In the genomic region with DNA sequence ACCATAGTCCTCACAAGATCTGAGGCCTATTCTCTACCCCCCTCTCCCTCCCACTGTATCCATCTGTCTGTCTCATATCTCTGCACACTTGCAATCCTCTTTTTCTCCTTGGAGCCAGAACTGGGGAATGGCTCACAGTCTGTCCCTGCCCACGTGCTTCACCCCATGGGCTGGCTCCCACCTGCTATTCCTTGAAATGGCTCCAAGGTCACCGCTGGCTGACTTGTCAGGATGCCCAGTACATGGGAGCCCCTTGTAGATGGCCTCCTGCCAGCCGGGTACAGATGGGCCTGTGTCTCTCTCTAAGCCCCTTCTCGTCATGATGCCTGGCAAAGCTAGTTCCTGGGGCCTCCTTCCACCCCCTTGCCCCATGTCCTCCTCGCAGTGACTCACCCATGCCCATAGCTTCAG, we compare ENCODE assay signal across 12 mouse cellular contexts.
DNase-seq lines count a peak whose midpoint lies in the region; ATAC-seq lines count a peak whose summit lies in the region.
"Had no signal": no experiment of that assay in that cellular context is flagged by ENCODE, and none has a peak within 500 bp of the region (broad histone marks: within the 10 kb centered on the region; RNA-seq: fewer than 3 reads in every experiment).

No protein-coding gene starts in this region.

- peak; percentile 68 for ATAC-seq in frontal cortex, adult (ENCODE audit: low TSS enrichment)
- peak; percentile 54; the same call in 1 of the 2 replicates for ATAC-seq in cerebellum, adult (ENCODE audit: insufficient number of reproducible peaks, low FRiP score, low TSS enrichment)
- peak; percentile 34 for ATAC-seq in midbrain, embryonic 16.5 days
- ATAC-seq: intestine, embryonic 16.5 days had no signal

- no peak overlapping the region for H3K4me2 ChIP-seq in midbrain, embryonic 16.5 days (ENCODE audit: low read length)
- H3K4me2 ChIP-seq: limb, embryonic 12.5 days; stomach, embryonic 15.5 days had no signal

- peak overlapping the region; percentile 33; the same call in 1 of the 2 replicates for H3K27ac ChIP-seq in midbrain, embryonic 16.5 days (ENCODE audit: low read length)
- H3K27ac ChIP-seq: limb, embryonic 12.5 days; macrophage; stomach, embryonic 15.5 days had no signal

- H3K9me3 ChIP-seq in midbrain, embryonic 16.5 days (replicated peaks; ENCODE audit: control insufficient read depth, low read length, poor library complexity, severe bottlenecking), result no peaks in the 10 kb centered on the region
- H3K9me3 ChIP-seq: limb, embryonic 12.5 days; stomach, embryonic 15.5 days had no signal

- DNase-seq in frontal cortex, postnatal 14 days (ENCODE audit: low spot score in 2 of 2), result no peak
- DNase-seq in cerebellum, postnatal 4 days (ENCODE audit: low spot score in 2 of 2), result peak; percentile 56 to 94
- DNase-seq in gastrocnemius, postnatal 10 days, result no peak
- no peak for DNase-seq in spleen, postnatal 36 days (ENCODE audit: low spot score in 2 of 2)
- DNase-seq in Muller cell, postnatal 12 days (ENCODE audit: inconsistent ontology term), result no peak

- peaks cover 13% of the 10 kb centered on the region for H3K4me1 ChIP-seq in midbrain, embryonic 16.5 days (ENCODE audit: control insufficient read depth, insufficient read depth, low read length)
- H3K4me1 ChIP-seq: stomach, embryonic 15.5 days had no signal

- 68% methylated on average over 5 of the region's 5 CpGs for WGBS in midbrain, embryonic 16.5 days

- H3K9ac ChIP-seq in midbrain, embryonic 16.5 days (ENCODE audit: low read depth, low read length), result no peak overlapping the region
- H3K9ac ChIP-seq: limb, embryonic 12.5 days; stomach, embryonic 15.5 days had no signal

- no peak overlapping the region for H3K4me3 ChIP-seq in midbrain, embryonic 16.5 days (ENCODE audit: low read depth, low read length)
- H3K4me3 ChIP-seq: limb, embryonic 12.5 days; stomach, embryonic 15.5 days had no signal

- H3K36me3 ChIP-seq in midbrain, embryonic 16.5 days (ENCODE audit: control insufficient read depth, insufficient read depth, low read length), result no peaks in the 10 kb centered on the region
- H3K36me3 ChIP-seq: limb, embryonic 12.5 days; stomach, embryonic 15.5 days had no signal

- H3K27me3 ChIP-seq in midbrain, embryonic 16.5 days (ENCODE audit: control insufficient read depth, insufficient read depth, low read depth, low read length), result no peaks in the 10 kb centered on the region
- H3K27me3 ChIP-seq: limb, embryonic 12.5 days; stomach, embryonic 15.5 days had no signal

Comparison
In these comparisons a context has a peak if more than half of its experiments do, and no peak if none do; other contexts are left out.
1. DNase-seq: peak in cerebellum, postnatal 4 days (2 of 2); none in frontal cortex, postnatal 14 days (0 of 2), gastrocnemius, postnatal 10 days (single experiment), spleen, postnatal 36 days (0 of 2) and Muller cell, postnatal 12 days (single experiment).
2. Peak in every context shown above with its lines, with median percentiles within 50 percentile points of each other: ATAC-seq.